Mouse (Mus musculus) lung, postnatal 0 days (tissue): ENCODE measurements around the gene Dcp1a.
A peak's percentile ranks its signal among the peaks of the same experiment; 100 is the strongest.

Experiments used
- CTCF ChIP-seq: IDR thresholded peaks from 2 replicates; pipeline ENCODE4 v1.5.1; 2016; ENCODE audit warnings: antibody characterized with exemption, mild to moderate bottlenecking
- EP300 ChIP-seq: IDR thresholded peaks from 2 replicates; pipeline ENCODE4 v1.6.1; 2016; ENCODE audit warnings: antibody characterized with exemption, mild to moderate bottlenecking, control low read depth

- TF ChIP-seq CTCF (no peak), EP300 (peak; percentile 39; the same call in 1 of the 2 replicates)
Observed at GRCm38 (mm10) chr14:30435316-30435715, 44.0 kb upstream of the Dcp1a start.
